In the genomic region with DNA sequence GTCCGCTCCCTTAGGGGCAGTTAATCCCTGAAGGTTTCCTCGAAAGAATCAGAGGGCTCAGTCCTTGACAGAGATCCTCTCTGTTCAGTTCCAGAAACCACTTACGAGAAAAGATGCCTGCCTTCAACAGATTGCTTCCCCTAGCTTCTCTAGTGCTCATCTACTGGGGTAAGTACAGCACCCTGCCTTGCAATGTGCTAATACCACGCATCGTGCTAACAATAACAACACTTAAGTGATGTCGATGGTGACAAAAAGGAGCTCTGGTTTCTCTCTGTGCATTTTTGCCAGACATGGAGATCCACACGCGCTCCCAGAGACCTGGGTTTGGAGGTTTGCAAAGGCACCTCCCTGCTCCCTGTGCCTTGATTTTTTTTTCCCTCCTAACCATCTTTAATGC, we compare ENCODE assay signal across 8 mouse cellular contexts. TPM values are rescaled to one million over a fixed set of nuclear protein-coding genes. Genes with fewer than 3 reads are reported as not detected.
DNase-seq lines count a peak whose midpoint lies in the region; ATAC-seq and TF ChIP-seq lines count a peak whose summit lies in the region.
"Had no signal": no experiment of that assay in that cellular context is flagged by ENCODE, and none has a peak within 500 bp of the region (broad histone marks: within the 10 kb centered on the region; RNA-seq: fewer than 3 reads in every experiment).

No protein-coding gene starts in this region.

- intact Hi-C loops in left cerebral cortex, adult 2 months (cut with DNase I) = loop anchor here (2.0 kb wide), 1 partner anchor 29 kb away; no protein-coding TSS in a partner anchor
- intact Hi-C loops in left cerebral cortex, postnatal 4 days (cut with DNase I) = loop anchor here (2.0 kb wide), 1 partner anchor 27 kb away; no protein-coding TSS in a partner anchor
- intact Hi-C loops in left cerebral cortex, postnatal 10 days (cut with DNase I) = loop anchor here (5.0 kb wide), 1 partner anchor 43 kb away; no protein-coding TSS in a partner anchor

- WGBS in embryonic facial prominence, embryonic 12.5 days = 26% methylated on average over 8 of the region's 8 CpGs
- WGBS in hindbrain, embryonic 15.5 days = 13% methylated on average over 8 of the region's 8 CpGs
- 19% methylated on average over 8 of the region's 8 CpGs for WGBS in neural tube, embryonic 13.5 days

- no peak overlapping the region for H3K9ac ChIP-seq in embryonic facial prominence, embryonic 12.5 days
- H3K9ac ChIP-seq in hindbrain, embryonic 15.5 days = peak overlapping the region; percentile 82
- H3K9ac ChIP-seq in neural tube, embryonic 13.5 days = peak overlapping the region; percentile 75

- peak overlapping the region; percentile 81 for H3K27ac ChIP-seq in left cerebral cortex, adult 2 months
- H3K27ac ChIP-seq in embryonic facial prominence, embryonic 12.5 days = no peak overlapping the region
- peak overlapping the region; percentile 89 for H3K27ac ChIP-seq in hindbrain, embryonic 15.5 days (replicated peaks)
- peak overlapping the region; percentile 82 for H3K27ac ChIP-seq in neural tube, embryonic 13.5 days (replicated peaks)
- H3K27ac ChIP-seq: kidney, postnatal 0 days had no signal

- no peak for ATAC-seq in embryonic facial prominence, embryonic 12.5 days (ENCODE audit: insufficient number of reproducible peaks, insufficient read depth, low FRiP score, low TSS enrichment)
- ATAC-seq in hindbrain, embryonic 15.5 days (ENCODE audit: low FRiP score, low read depth) = no peak
- no peak for ATAC-seq in neural tube, embryonic 13.5 days (ENCODE audit: low read depth)

- H3K4me3 ChIP-seq in left cerebral cortex, adult 2 months = peak overlapping the region; percentile 54
- peak overlapping the region; percentile 20 for H3K4me3 ChIP-seq in embryonic facial prominence, embryonic 12.5 days
- H3K4me3 ChIP-seq in hindbrain, embryonic 15.5 days = peak overlapping the region; percentile 68
- H3K4me3 ChIP-seq in neural tube, embryonic 13.5 days = peak overlapping the region; percentile 55

- no peak for DNase-seq in left cerebral cortex, adult 2 months (ENCODE audit: extremely low spot score in 1 of 2, low spot score in 2 of 2)
- DNase-seq in left cerebral cortex, postnatal 4 days = no peak
- no peak for DNase-seq in left cerebral cortex, postnatal 10 days (ENCODE audit: extremely low spot score in 1 of 2, low spot score in 2 of 2)
- no peak for DNase-seq in frontal cortex, postnatal 25 days (ENCODE audit: low spot score in 2 of 2)

- no peaks in the 10 kb centered on the region for H3K36me3 ChIP-seq in embryonic facial prominence, embryonic 12.5 days
- H3K36me3 ChIP-seq in hindbrain, embryonic 15.5 days = no peaks in the 10 kb centered on the region
- no peaks in the 10 kb centered on the region for H3K36me3 ChIP-seq in neural tube, embryonic 13.5 days

- peak overlapping the region; percentile 64 for H3K4me2 ChIP-seq in embryonic facial prominence, embryonic 12.5 days (replicated peaks)
- H3K4me2 ChIP-seq in hindbrain, embryonic 15.5 days = peak overlapping the region; percentile 65
- peak overlapping the region; percentile 70 for H3K4me2 ChIP-seq in neural tube, embryonic 13.5 days

- TF ChIP-seq CTCF in left cerebral cortex, adult 2 months (IDR thresholded peaks at IDR 0.05) = no peak

- no peaks in the 10 kb centered on the region for H3K9me3 ChIP-seq in embryonic facial prominence, embryonic 12.5 days
- H3K9me3 ChIP-seq in hindbrain, embryonic 15.5 days = no peaks in the 10 kb centered on the region
- no peaks in the 10 kb centered on the region for H3K9me3 ChIP-seq in neural tube, embryonic 13.5 days

- H3K27me3 ChIP-seq in embryonic facial prominence, embryonic 12.5 days = peaks cover 29% of the 10 kb centered on the region
- no peaks in the 10 kb centered on the region for H3K27me3 ChIP-seq in hindbrain, embryonic 15.5 days
- H3K27me3 ChIP-seq in neural tube, embryonic 13.5 days = no peaks in the 10 kb centered on the region

- H3K4me1 ChIP-seq in embryonic facial prominence, embryonic 12.5 days = peaks cover 10% of the 10 kb centered on the region
- peaks cover 48% of the 10 kb centered on the region for H3K4me1 ChIP-seq in hindbrain, embryonic 15.5 days (replicated peaks)
- peaks cover 49% of the 10 kb centered on the region for H3K4me1 ChIP-seq in neural tube, embryonic 13.5 days (replicated peaks)

RNA-seq across cellular contexts. Expression of gene Scn3b, which starts 0.9 kb away (rescaled TPM):
- 100 to 1,000 TPM; 110 to 116 TPM for total RNA-seq in left cerebral cortex, adult 2 months (2021)
- total RNA-seq in left cerebral cortex, postnatal 4 days (2021) = 100 to 1,000 TPM; 176 to 194 TPM
- polyA plus RNA-seq in embryonic facial prominence, embryonic 12.5 days (2016; fragmentation: Nextera tagmentation; extraction: Ambion mirVana) = 4.3 and 4.7 TPM in 2 replicates
- 137 and 151 TPM in 2 replicates for polyA plus RNA-seq in hindbrain, embryonic 15.5 days (2015; fragmentation: Nextera tagmentation; extraction: Ambion mirVana)
- 115 and 121 TPM in 2 replicates for polyA plus RNA-seq in neural tube, embryonic 13.5 days (2015; fragmentation: Nextera tagmentation; extraction: Ambion mirVana)
- 100 to 1,000 TPM; 152 to 153 TPM for total RNA-seq in left cerebral cortex, postnatal 10 days (2021)
